Mouse (Mus musculus) ovary, postnatal 10 days (tissue): Measurements from ENCODE around the gene Pcnx4.
"Not testable (repeated sequence)": the region's sequence is repeated elsewhere in the genome, so short reads cannot be mapped to it uniquely, and the experiment has no call there.

Experiments used
- DNase-seq: peaks from one replicate; pipeline ENCODE4 v3.0.0; 2022; ENCODE audit warnings: low spot score

Gene Pcnx4

GRCm38 (mm10) chr12:72598731-72599130 is 62.5 kb downstream of the Pcnx4 start:
- DNase-seq, result not testable (repeated sequence)

DNA sequence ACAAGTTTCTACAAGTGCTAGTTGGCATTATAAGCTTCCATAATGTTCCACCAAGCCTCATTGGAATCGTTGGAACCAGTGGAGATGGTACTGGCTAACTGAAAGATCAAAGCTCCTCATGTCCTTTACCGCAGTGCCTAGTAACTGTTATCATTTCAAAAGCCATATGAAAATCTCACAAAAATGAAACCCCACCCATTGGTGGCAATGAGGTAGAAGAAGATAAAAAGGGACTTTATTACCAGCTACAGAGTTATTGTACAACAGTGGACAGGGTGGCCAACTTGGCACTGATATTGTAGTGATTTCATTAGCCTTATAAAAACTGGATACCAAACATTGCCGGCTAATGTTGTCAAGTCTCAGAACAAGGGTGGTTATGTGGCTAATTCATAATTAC is 75.9 kb downstream of the Pcnx4 start:
- no peak for DNase-seq

- DNase-seq, result no peak
These were observed 84.7 kb downstream of the Pcnx4 start for GRCm38 (mm10) chr12:72620856-72621255.

DNA sequence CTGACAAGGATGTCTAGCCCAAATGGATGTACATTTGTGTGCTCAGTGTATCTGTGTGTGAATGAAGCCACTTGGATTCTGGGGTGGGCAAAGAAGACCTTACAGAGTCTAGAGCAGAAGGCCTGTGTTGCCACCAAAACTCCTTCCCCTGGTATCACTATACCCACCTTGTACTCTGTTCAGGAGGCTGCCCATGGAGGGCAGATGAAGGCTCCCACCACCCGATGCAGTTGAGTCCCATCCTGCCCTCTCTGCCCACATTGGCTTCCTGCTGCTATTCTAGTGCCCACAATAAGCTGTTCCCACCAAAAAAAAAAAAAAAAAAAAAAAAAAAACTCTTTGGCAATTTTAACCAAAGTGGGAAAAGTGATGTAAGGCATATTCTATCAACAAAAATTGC is 85.3 kb downstream of the Pcnx4 start:
- no peak for DNase-seq

DNA sequence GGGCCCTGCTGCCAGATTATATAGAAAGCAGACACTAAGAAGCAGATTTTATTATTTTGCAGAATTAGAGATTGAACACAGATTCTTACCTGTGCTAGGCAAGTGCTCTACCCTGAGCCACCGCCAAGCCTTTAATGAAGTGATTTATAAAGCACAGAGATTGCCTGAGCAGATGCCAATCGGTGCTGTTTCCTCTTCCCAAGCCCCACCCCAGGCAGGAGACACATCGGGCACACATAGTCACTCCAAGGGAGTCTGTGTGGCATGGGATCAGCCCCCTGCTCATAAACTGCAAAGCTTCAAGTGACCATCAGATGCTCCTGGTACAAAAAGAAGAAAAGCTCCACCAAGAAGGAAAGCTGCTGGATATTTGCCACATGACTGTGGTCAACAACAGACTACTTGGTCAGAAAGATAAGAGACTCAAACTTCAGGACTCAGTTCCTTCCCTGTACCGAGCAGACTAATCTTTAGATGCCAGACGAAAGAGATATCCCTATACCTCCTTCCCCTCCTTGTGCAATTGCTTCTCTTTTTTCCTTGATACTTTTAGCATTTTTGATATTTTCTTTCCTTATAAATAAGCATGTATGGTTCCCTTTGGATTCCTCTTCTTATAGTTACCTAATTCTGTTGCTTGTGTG is 86.8 kb downstream of the Pcnx4 start:
- no peak for DNase-seq

DNA sequence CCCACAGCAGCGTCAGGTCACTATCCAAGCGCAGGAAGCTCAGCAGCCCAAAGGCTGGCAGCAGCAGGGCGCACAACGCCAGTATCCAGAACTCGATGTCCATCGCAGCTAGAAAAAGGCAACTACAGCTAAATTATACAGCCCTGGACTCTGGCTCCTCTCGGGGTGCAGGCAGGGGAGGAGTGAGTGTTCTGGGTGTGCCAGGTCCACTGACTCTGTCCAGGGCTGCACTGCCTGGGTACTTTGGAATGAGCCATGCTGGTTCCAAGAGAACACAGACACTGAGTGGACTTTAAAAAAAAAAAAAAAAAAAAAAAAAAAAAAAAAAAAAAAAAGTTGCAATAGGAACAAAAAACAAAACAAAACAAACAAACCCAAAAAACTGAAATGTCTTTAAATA is 92.6 kb downstream of the Pcnx4 start:
- DNase-seq, result no peak
